Mouse (Mus musculus): ENCODE data around the gene Tmed4.

- TF ChIP-seq POLR2A (IDR thresholded peaks at IDR 0.05; ENCODE audit: low read depth, low read length) (no peak), CTCF (IDR thresholded peaks at IDR 0.05; ENCODE audit: extremely low read depth, insufficient read depth, insufficient read length, insufficient replicate concordance) (no peak)
Measured at GRCm38 (mm10) chr11:6256490-6257072, 18.1 kb downstream of the Tmed4 start.
